Mouse (Mus musculus) stomach, embryonic 14.5 days (tissue): ENCODE measurements around the gene Atp8a2. TPM values are rescaled to one million over a fixed set of nuclear protein-coding genes. Genes with fewer than 3 reads are reported as not detected.

Experiments
- ATAC-seq: fragments of 200-750 bp; cut with Nextera tagmentation; 2 replicates; pipeline ENCODE4 v1.8.0; 2017; ENCODE audit warnings: low read depth, moderate TSS enrichment; ENCODE audit not compliant: insufficient number of reproducible peaks, insufficient read depth, low FRiP score
- H3K27ac ChIP-seq: fragments of 300-500 bp; sonication (generic); 2 replicates; pipeline ENCODE4 v1.5.1; 2014; ENCODE audit warnings: mild to moderate bottlenecking, low read length, moderate library complexity, mixed read lengths
- H3K27me3 ChIP-seq: fragments of 300-500 bp; sonication (generic); 2 replicates; pipeline ENCODE4 v1.6.1; 2014; ENCODE audit warnings: low read length, control low read depth, mixed read lengths; ENCODE audit not compliant: control insufficient read depth, insufficient read depth
- H3K36me3 ChIP-seq: fragments of 300-500 bp; sonication (generic); 2 replicates; pipeline ENCODE4 v1.6.1; 2014; ENCODE audit warnings: mild to moderate bottlenecking, control low read depth, low read length, moderate library complexity, mixed read lengths; ENCODE audit not compliant: control insufficient read depth, insufficient read depth
- H3K4me1 ChIP-seq: fragments of 300-500 bp; sonication (generic); 2 replicates; pipeline ENCODE4 v1.6.1; 2014; ENCODE audit warnings: low read length, control low read depth, mixed read lengths; ENCODE audit not compliant: control insufficient read depth, insufficient read depth
- H3K4me2 ChIP-seq: fragments of 300-500 bp; sonication (generic); replicated peaks from 2 replicates; pipeline ENCODE4 v1.6.1; 2014; ENCODE audit warnings: low read depth, low read length, control low read depth
- H3K4me3 ChIP-seq: fragments of 300-500 bp; sonication (generic); 2 replicates; pipeline ENCODE4 v1.5.1; 2014; ENCODE audit warnings: low read depth, low read length, control low read depth
- H3K9ac ChIP-seq: fragments of 300-500 bp; sonication (generic); replicated peaks from 2 replicates; pipeline ENCODE4 v1.6.1; 2014; ENCODE audit warnings: low read depth, mild to moderate bottlenecking, control low read depth, low read length, moderate library complexity, mixed read lengths
- H3K9me3 ChIP-seq: fragments of 300-500 bp; sonication (generic); 2 replicates; pipeline ENCODE4 v1.6.1; 2016; ENCODE audit warnings: low read depth, low read length, control low read depth; ENCODE audit not compliant: control insufficient read depth
- WGBS: fragments of 180-500 bp; shearing (Covaris S2); extraction: QIAGEN DNeasy Blood & Tissue Kit; methylation state at CpG from one replicate; pipeline ENCODE4 v1.1.7; 2014; 5-methylcytosine and 5-hydroxymethylcytosine counted together
- polyA plus RNA-seq: library from polyadenylated mRNA; unstranded; fragments of >200 nt; fragmentation: Nextera tagmentation; extraction: Ambion mirVana; gene quantifications from 2 replicates; pipeline ENCODE4 v1.2.1, GENCODE M21; 2014

The Atp8a2 gene
- polyA plus RNA-seq, 1 experiment from 2014 or later: 5.9 TPM

DNA sequence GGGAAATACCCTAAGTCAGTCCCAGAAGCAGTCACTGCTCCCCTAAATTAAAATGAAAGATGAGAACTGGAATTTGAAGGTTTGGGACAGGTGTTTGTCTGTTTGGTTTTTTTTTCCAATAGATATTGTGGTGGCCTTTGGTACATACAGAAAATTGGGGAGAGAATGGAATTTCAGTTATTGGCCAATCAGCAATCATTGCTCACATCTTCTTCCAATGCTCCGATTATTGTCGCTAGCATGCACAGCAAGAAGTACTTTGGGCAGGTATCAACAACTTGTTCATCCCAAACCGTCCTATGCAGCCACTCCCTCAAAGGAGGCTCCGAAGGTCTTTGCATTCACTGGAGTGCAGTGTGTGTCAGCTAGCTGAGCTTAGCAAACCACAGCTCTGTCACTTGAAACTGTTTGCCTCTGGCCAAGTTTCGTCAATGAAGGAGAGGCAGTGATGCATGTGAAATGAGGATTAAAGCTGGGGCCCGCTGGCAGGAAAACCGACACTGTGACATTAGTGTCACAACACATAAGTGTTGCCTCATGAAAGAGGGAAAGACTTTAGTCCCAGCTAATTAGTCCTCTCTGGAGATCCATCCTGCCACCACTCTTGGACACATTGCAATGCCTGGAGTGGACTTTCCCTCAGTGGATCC lies 227.4 kb downstream of the Atp8a2 start:
- WGBS: 46% methylated on average over 7 of the region's 7 CpGs
- no peaks in the 10 kb centered on the region for H3K9me3 ChIP-seq
- H3K27me3 ChIP-seq: no peaks in the 10 kb centered on the region
- H3K4me3 ChIP-seq: no peak overlapping the region
- no peaks in the 10 kb centered on the region for H3K4me1 ChIP-seq
- H3K9ac ChIP-seq: no peak overlapping the region
- no peak overlapping the region for H3K4me2 ChIP-seq
- no peaks in the 10 kb centered on the region for H3K36me3 ChIP-seq
- H3K27ac ChIP-seq: no peak overlapping the region
- no peak for ATAC-seq

DNA sequence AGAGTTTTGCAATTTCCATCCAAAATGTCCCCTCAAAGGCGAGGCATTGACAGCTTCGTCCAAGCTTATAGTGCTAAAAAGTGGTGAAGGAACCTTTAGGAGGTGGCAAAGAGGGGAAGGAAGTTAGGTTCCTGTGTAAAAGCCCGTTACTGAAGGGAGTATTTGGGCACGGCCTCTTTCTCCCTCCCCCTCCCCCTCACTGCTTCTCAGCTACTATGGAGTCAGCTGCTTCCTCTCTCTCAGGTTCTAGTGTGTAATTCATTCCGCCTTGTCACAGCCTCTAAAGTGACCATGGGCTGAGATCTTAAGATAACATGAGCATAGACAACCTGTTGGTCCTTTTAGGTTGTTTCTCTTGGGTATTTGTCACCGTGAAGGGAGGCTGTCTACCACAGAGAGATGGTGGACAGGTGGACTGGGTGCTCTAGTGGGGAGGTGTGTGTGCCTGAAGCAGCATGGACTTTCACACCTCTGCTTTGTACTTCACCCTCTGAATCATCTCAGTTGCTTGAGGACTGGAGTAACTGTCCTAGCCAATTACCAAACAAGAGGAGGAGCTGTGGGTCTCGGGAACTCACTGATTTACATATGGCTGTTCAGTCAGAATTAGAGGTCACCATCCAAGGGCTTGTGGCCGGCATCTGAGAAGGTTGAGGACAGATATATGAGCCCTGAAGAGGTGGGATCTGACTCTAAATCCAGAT lies 229.0 kb downstream of the Atp8a2 start:
- no peaks in the 10 kb centered on the region for H3K27me3 ChIP-seq
- H3K9ac ChIP-seq: no peak overlapping the region
- no peak overlapping the region for H3K4me3 ChIP-seq
- H3K27ac ChIP-seq: no peak overlapping the region
- H3K4me2 ChIP-seq: no peak overlapping the region
- WGBS: 85% methylated on average over 8 of the region's 8 CpGs
- no peaks in the 10 kb centered on the region for H3K36me3 ChIP-seq
- no peak for ATAC-seq
- H3K4me1 ChIP-seq: no peaks in the 10 kb centered on the region
- no peaks in the 10 kb centered on the region for H3K9me3 ChIP-seq

DNA sequence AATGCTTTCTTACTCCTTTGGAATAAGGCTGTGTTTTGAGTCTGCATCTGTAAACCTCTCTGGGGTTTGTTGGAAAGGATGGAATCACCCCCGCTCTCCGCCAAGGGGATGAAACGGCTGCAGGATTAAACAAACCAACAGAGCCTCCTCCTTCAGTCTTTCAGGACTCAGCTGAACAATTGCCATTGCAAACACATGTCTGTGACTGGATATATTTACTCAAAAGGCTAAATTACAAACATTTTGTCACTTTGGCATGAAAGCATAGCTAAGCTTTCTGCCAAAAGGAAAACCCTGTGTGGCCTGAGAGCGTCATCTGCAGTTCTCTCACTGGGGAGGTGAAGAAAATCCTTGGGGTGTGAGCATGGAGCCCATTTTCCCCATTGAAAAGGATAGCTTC lies 230.0 kb downstream of the Atp8a2 start:
- Histone ChIP-seq H3K36me3 (no peaks in the 10 kb centered on the region), H3K4me2 (no peak overlapping the region), H3K27me3 (no peaks in the 10 kb centered on the region), H3K4me1 (no peaks in the 10 kb centered on the region), H3K4me3 (no peak overlapping the region), H3K9ac (no peak overlapping the region), H3K27ac (no peak overlapping the region), H3K9me3 (no peaks in the 10 kb centered on the region)
- ATAC-seq: no peak
- 62% methylated on average over 4 of the region's 4 CpGs for WGBS

DNA sequence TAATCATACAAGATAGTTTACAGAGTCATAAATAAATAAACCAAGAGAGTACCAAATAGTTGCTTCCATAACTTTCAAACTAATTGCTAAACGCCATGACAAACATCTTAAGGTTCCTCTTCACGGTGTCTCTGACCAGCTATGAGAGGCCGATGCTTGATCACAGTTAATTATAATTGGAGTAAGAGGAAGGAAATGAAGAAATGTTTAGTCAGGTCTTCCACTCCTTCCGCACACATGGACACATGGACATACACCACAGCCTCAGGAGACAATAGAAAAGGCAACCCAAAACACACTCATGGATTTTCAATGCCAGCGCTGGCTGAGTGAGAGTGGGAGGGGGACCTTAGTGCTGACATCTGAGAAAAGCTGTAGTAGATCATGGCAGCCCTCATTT lies 232.4 kb downstream of the Atp8a2 start:
- H3K27ac ChIP-seq: no peak overlapping the region
- WGBS: 90% methylated on average over 5 of the region's 5 CpGs
- no peak overlapping the region for H3K4me3 ChIP-seq
- no peaks in the 10 kb centered on the region for H3K9me3 ChIP-seq
- no peaks in the 10 kb centered on the region for H3K27me3 ChIP-seq
- ATAC-seq: no peak
- H3K36me3 ChIP-seq: no peaks in the 10 kb centered on the region
- no peaks in the 10 kb centered on the region for H3K4me1 ChIP-seq
- H3K9ac ChIP-seq: no peak overlapping the region
- no peak overlapping the region for H3K4me2 ChIP-seq

DNA sequence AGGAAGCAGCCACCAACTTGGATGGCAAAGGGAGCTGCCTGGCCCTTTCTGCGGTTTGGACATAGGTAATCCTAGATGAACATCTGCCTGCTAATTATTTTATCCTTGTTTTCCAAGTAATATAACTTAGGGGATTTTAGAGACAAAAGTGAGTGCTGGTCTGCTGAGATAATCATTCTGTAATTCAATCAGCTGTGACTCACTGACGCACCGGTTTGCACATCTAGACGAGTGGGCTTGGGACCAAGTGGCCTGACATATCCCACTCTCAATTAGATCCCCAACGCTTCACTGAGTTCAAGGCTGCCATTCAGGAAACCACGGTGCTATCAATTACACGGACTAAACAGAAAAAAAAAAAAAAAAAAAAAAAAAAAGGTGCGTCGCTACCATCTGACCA lies 236.0 kb downstream of the Atp8a2 start:
- Histone ChIP-seq H3K36me3 (no peaks in the 10 kb centered on the region), H3K4me2 (no peak overlapping the region), H3K9me3 (no peaks in the 10 kb centered on the region), H3K4me3 (no peak overlapping the region), H3K27me3 (no peaks in the 10 kb centered on the region), H3K9ac (no peak overlapping the region), H3K4me1 (no peaks in the 10 kb centered on the region), H3K27ac (no peak overlapping the region)
- ATAC-seq: no peak
- 63% methylated on average over 9 of the region's 9 CpGs for WGBS

DNA sequence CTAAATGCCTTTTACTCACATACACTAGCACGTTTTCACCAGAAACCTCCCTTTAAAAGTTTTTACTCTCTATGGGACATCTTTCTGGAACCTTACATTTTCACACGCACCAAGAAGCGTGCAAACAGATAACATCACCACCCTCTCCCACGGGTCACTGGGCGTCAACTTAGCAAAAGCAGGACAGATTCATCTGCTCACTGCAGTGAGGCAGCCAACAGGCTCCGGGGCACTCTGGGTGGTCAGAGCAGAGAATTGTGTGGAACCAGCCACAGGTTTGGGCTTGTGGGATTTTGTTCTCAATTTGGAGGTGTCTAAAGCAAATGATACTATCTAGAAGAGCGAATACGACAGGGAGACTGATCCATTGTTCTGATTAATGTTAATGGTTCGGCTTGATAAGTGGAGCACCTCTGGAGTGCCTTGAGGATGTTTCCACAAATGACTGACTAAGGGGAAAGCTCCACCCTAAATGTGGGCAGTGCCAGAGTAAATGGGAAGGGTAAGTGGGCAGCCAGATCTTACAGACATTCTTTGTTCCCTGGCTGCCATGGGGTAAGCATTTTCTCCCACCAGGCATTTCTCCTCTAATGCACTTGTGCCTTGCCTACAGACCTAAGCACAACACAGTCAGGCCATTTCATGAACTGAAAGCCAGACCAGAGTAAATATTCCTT lies 236.6 kb downstream of the Atp8a2 start:
- Histone ChIP-seq H3K36me3 (no peaks in the 10 kb centered on the region), H3K27me3 (no peaks in the 10 kb centered on the region), H3K4me3 (no peak overlapping the region), H3K9me3 (no peaks in the 10 kb centered on the region), H3K4me1 (no peaks in the 10 kb centered on the region), H3K4me2 (no peak overlapping the region), H3K9ac (no peak overlapping the region), H3K27ac (no peak overlapping the region)
- WGBS: 59% methylated on average over 9 of the region's 9 CpGs
- no peak for ATAC-seq

DNA sequence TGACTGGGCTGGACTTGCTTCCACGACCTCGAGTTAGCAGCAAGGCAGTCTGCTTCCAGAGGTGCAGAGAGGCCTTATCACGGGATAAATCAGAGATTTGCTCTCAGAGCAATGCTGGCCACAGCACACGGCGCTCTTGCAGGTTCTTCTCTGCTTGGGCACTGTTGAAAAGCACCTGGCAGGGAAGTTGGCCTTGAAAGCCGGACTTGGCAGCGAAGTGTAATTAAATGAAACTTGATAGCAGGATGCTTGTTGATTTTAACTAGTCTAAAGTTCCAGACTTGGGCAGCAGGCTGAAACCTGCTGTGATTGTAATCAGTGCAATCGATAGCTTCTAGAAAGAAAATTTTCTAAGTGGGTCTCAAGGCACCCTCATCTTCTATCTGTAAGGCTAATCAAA lies 237.3 kb downstream of the Atp8a2 start:
- Histone ChIP-seq H3K9me3 (no peaks in the 10 kb centered on the region), H3K4me1 (no peaks in the 10 kb centered on the region), H3K4me3 (no peak overlapping the region), H3K4me2 (no peak overlapping the region), H3K36me3 (no peaks in the 10 kb centered on the region), H3K9ac (no peak overlapping the region), H3K27ac (no peak overlapping the region), H3K27me3 (no peaks in the 10 kb centered on the region)
- WGBS: 49% methylated on average over 8 of the region's 8 CpGs
- no peak for ATAC-seq

DNA sequence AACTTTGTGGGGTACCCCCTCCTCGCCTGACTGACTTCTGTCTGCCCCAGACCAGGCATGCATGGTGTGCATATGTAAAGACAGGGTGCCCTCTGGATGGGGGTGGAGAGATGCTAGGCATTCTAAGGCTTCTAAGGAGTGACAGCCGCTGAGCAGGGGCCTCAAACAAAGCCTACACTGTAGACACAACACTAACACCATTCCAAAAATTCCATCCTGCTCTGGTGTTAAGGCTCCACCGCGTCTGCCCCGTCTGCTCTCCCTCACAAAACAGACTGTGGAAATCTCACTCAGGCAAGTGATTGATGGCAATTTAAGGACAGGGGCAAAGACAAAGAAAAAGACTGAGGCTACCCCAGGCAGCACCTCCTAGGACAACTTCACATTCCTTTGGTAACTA lies 247.0 kb downstream of the Atp8a2 start:
- H3K27ac ChIP-seq: no peak overlapping the region
- H3K4me1 ChIP-seq: peaks cover 6% of the 10 kb centered on the region; the same call in 1 of the 2 replicates
- ATAC-seq: no peak
- no peaks in the 10 kb centered on the region for H3K36me3 ChIP-seq
- no peak overlapping the region for H3K9ac ChIP-seq
- H3K4me2 ChIP-seq: no peak overlapping the region
- H3K9me3 ChIP-seq: no peaks in the 10 kb centered on the region
- H3K4me3 ChIP-seq: no peak overlapping the region
- no peaks in the 10 kb centered on the region for H3K27me3 ChIP-seq
- 4% methylated on average over 5 of the region's 5 CpGs for WGBS
